Mouse (Mus musculus) bone marrow macrophage, adult 2 months (primary cell): Measurements from ENCODE around the gene Hypm.

ENCODE experiments used
- CTCF ChIP-seq: IDR thresholded peaks from 2 replicates; pipeline ENCODE4 v1.5.1; 2012; ENCODE audit warnings: low read depth, mild to moderate bottlenecking, low read length, moderate library complexity
- POLR2A ChIP-seq: IDR thresholded peaks from 2 replicates; pipeline ENCODE4 v1.6.1; 2012; ENCODE audit warnings: mild to moderate bottlenecking, low read depth, low read length, borderline replicate concordance

DNA sequence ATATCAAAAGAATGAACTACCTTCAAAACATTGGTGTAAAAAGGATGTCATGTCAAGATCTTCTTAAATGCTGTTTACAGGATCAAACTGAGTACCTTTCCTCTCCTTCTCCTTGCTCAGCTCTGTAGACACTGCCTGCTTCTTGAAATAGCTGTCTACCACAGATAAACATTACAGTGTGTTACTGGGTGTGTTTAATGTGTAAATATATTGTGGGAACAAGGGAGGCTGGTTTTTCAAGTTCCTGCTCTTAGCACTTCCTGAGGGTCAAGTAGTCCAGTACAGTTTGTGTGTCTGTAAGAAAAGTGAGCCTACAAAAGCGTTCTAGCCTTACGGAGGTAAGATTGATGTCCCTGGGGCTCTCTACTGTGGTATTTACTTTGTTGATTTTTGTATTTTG, 15.1 kb downstream of the Hypm start:
- TF ChIP-seq CTCF (no peak), POLR2A (no peak)
